Mouse (Mus musculus) C2C12 (cell line): ENCODE data around the gene Rita1.

Experiments used
- CEBPB ChIP-seq: IDR thresholded peaks from one replicate; pipeline ENCODE4 v1.6.1; 2011; ENCODE audit warnings: low read depth, mild to moderate bottlenecking, control low read depth, moderate library complexity
- CTCF ChIP-seq: IDR thresholded peaks from one replicate; pipeline ENCODE4 v1.5.1; 2011; ENCODE audit not compliant: control insufficient read depth, insufficient read depth, insufficient read length
- MAX ChIP-seq: IDR thresholded peaks from one replicate; pipeline ENCODE4 v1.6.1; 2011; ENCODE audit warnings: mild to moderate bottlenecking, control low read depth
- MYOG ChIP-seq: IDR thresholded peaks from one replicate; pipeline ENCODE4 v1.6.1; 2011; ENCODE audit not compliant: control insufficient read depth, insufficient read length; ENCODE audit errors: extremely low read depth
- USF1 ChIP-seq: IDR thresholded peaks from one replicate; pipeline ENCODE4 v1.6.1; 2011; ENCODE audit warnings: low read depth, mild to moderate bottlenecking, control low read depth, moderate library complexity

- no peak for TF ChIP-seq CEBPB
- TF ChIP-seq MAX = no peak
- no peak for TF ChIP-seq CTCF
- TF ChIP-seq USF1 = no peak
- no peak for TF ChIP-seq MYOG
These were observed 17.9 kb downstream of the Rita1 start for GRCm38 (mm10) chr5:120594485-120594884.
